Mouse (Mus musculus) heart, postnatal 36 days (tissue): Measurements from ENCODE around the gene Gm45062. TPM values are rescaled to one million over a fixed set of nuclear protein-coding genes. Genes with fewer than 3 reads are reported as not detected.

Source experiments
- DNase-seq, 2 experiments: peaks; one replicate each; pipeline ENCODE4 v3.0.0; 2021 to 2022
- intact Hi-C: fragments of 180-260 bp; cut with DNase I; formaldehyde crosslinking; loops from one replicate; pipeline ENCODE4 v1.15.1; 2025
- total RNA-seq, 2 experiments: library from RNA; stranded (reverse); gene quantifications; 2 replicates each; pipeline ENCODE4 v1.2.3; 2021

Gene Gm45062
- total RNA-seq, 2 experiments from 2014 or later, result not detected

GRCm38 (mm10) chr6:8467667-8468337 is 208.6 kb downstream of the Gm45062 start:
- DNase-seq, result no peak
- intact Hi-C loops, result no loop called here

GRCm38 (mm10) chr6:8469918-8470317 is 210.7 kb downstream of the Gm45062 start:
- DNase-seq, result no peak
- intact Hi-C loops, result no loop called here

GRCm38 (mm10) chr6:8472125-8472524 is 212.9 kb downstream of the Gm45062 start:
- intact Hi-C loops, result no loop called here
- DNase-seq, result no peak

DNA sequence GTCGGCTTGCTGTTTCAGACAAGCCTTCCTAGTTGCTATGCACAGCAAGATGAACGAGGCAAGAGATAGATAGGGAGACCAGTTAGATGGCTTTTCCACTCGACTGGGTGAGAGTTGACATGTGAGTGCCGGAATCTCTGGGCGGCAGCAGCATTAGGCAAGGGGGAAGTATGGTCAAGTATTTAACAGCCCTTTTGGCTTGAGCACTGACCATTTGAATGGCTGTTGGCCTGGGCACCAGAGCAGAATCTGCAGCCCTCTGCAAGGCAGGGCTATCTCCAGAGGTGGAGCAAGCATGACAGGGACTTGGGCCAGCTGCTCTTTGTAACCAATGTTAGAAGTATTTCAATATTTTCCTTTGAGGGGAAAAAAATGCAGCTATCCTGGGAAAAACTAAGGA is 213.7 kb downstream of the Gm45062 start:
- peak; percentile 29 to 34 for DNase-seq
- intact Hi-C loops, result no loop called here

GRCm38 (mm10) chr6:8473498-8473897 is 214.2 kb downstream of the Gm45062 start:
- peak in 1 of 2 experiments; percentile 21 for DNase-seq
- intact Hi-C loops, result no loop called here

DNA sequence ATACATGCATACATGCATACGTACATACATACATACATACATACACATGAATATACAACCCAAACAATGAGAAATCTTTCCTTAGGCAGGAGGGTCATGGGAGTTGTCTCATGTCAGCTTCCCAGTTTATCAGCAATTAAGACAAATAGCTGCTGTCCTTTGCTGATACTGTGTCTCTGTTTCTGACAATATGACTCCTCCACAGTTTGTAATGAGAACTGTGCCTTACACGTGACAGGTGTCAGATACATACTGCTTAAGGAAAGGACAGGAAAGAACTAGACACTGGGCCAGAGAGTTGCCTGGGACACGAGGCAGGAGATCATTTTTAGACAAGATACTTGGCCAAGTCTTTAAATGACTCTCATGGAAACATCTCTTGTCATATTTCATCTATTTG is 215.1 kb downstream of the Gm45062 start:
- intact Hi-C loops, result no loop called here

GRCm38 (mm10) chr6:8474820-8475219 is 215.6 kb downstream of the Gm45062 start:
- DNase-seq, result no peak
- intact Hi-C loops, result no loop called here

More for the DNA sequence above, 215.1 kb downstream of the Gm45062 start:
- DNase-seq, result no peak

GRCm38 (mm10) chr6:8479176-8479575 is 219.9 kb downstream of the Gm45062 start:
- intact Hi-C loops, result no loop called here
- no peak for DNase-seq

GRCm38 (mm10) chr6:8484437-8485275 is 225.4 kb downstream of the Gm45062 start:
- intact Hi-C loops, result no loop called here
- no peak for DNase-seq

- intact Hi-C loops, result no loop called here
- no peak for DNase-seq
Observed at GRCm38 (mm10) chr6:8485414-8486175, 226.3 kb downstream of the Gm45062 start.

DNA sequence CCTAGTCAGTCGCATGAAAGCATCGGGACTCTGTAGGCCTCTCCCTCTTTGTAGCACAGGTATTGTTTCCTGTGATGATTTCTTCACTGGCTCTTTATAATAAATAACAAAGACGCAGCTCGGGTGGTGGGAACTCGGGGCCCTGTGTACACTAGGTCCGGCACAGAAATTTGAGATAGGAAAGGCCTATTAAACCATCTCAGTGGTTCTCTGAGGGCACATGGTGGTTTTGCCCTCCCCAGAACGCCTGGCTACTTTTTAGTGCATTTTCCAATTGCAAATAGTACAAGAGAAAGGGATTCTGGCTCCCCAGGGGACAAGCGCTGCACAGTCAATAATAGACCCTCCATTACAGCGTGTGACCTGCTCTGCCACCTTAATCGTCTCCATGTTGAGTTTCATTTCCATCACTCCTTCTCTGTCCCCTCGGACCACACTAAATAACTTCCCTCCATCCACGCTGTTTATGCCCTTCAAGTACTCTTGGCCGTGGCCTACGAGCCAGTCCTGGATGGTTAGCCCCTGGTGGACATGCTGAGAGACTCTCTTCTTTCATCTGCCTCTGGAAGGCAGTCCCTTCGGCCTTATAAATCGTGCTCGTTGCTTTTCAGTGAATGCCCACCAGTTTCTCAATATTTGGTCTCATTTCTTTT is 227.3 kb downstream of the Gm45062 start:
- intact Hi-C loops, result no loop called here

DNA sequence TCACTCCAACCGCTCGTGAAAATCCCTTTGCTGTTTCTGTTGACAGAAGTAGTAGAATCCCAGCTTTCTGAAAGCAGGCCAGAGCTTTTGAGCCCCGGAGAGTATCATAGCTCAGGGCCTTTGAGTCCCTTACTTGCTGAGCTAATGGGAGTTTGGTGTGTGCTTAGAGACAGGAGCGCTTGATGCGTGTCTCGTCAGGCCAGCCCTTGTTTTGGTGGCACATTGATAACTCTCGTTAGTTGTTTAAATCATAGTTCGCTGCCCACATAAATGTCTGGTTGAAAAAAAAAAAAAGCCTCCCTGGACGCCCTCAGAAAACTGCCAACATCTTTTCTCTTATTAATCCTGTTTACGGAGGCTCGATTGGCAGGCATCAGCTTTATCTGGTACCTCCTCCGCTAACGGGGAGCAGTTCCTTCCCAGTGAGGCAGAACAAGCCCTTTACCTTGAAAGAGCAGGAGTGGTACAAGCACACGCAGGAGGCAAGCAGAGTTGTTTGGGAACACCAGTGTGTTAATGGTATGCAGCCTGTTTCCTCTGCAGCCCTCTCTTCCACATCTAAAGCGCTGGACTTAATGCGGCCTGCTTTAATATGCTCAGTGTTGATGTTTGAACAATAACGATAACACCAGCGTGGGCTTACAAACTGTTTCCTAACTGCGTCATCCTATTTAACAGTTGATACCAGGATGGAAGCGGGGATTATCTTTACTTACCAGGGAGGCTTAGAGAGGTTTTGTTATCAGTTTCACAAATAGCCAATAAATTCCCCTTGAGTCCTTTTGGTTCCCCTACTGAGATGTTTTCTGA is 228.0 kb downstream of the Gm45062 start:
- intact Hi-C loops, result no loop called here
- no peak for DNase-seq

More for the DNA sequence above, 227.3 kb downstream of the Gm45062 start:
- no peak for DNase-seq

GRCm38 (mm10) chr6:8488249-8488648 is 229.0 kb downstream of the Gm45062 start:
- intact Hi-C loops, result no loop called here
- no peak for DNase-seq

- intact Hi-C loops, result no loop called here
- no peak for DNase-seq
Observed at GRCm38 (mm10) chr6:8489266-8489665, 230.0 kb downstream of the Gm45062 start.

- intact Hi-C loops, result no loop called here
- no peak for DNase-seq
Observed at GRCm38 (mm10) chr6:8489938-8490585, 230.8 kb downstream of the Gm45062 start.

DNA sequence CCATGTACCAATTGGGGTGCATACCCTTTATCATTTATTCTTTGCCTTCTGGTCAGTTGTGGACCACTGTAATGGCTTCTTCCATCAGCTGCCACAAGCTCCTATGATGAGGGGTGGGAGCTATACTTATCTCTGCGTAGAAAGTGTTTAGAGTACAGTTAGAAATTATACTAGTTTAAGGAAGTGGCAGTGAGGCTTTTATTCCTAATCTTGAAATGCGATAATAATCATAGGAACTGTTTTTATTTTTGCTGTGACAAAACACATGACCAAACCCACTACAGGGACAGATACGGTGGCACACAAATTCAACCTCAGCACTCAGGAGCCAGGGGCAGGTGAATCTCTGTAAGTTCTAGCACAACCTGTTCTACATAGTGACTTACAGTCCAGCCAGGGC is 233.0 kb downstream of the Gm45062 start:
- DNase-seq, result no peak
- intact Hi-C loops, result no loop called here

GRCm38 (mm10) chr6:8495109-8495826 is 236.0 kb downstream of the Gm45062 start:
- intact Hi-C loops, result no loop called here
- DNase-seq, result no peak

DNA sequence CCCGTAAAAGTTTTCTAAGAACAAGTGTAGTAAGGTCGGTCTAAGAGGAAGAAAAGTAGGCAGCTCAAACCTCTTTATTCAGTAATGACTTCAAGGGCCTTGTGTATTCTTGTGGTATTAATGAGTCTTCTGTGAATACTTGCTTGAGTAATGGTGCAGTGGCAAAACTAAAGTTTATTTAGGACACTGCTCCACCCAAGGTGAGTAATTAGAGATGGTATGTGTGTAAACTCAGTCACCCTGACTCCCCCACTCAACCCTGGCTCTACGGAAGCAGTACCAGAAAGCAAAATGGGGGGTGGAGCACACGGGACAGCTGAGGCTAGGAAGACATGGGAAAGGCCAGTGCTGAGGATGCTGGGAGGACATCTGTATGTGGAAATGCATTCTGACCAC is 236.6 kb downstream of the Gm45062 start:
- no peak for DNase-seq
- intact Hi-C loops, result no loop called here
